Mouse (Mus musculus): ENCODE data around the gene Gstm7.
"Not testable (repeated sequence)": the region's sequence is repeated elsewhere in the genome, so short reads cannot be mapped to it uniquely, and the experiment has no call there.

Gstm7 gene

DNA sequence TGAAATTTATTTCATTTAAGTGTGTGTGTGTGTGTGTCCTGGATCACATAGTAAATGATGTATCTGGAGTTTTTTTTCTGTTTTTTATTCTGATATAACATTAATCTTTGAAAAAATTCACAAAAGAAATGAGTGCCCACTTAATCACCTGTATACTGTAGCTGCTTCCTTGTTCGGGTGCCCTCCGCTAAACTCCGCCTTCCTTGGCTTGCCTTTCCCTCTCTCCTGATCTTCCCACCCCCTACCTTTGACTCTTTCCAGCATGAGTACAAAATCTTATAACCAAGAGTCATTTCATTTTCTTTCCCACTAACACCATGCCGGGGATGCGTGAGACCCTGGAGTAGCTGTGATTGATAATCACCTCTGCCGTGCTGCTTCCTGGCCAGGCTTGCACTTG is 511 bp upstream of the Gstm7 start:
- no peak for DNase-seq

GRCm38 (mm10) chr3:107931134-107931533 is 483 bp downstream of the Gstm7 start:
- no peak for DNase-seq

GRCm38 (mm10) chr3:107929731-107930130 is 1.9 kb downstream of the Gstm7 start:
- DNase-seq = no peak

- no peak for DNase-seq
Observed at GRCm38 (mm10) chr3:107929243-107929642, 2.4 kb downstream of the Gstm7 start.

- DNase-seq = no peak
Observed at GRCm38 (mm10) chr3:107928691-107929090, 2.9 kb downstream of the Gstm7 start.

GRCm38 (mm10) chr3:107927841-107928240 is 3.8 kb downstream of the Gstm7 start:
- no peak for DNase-seq

DNA sequence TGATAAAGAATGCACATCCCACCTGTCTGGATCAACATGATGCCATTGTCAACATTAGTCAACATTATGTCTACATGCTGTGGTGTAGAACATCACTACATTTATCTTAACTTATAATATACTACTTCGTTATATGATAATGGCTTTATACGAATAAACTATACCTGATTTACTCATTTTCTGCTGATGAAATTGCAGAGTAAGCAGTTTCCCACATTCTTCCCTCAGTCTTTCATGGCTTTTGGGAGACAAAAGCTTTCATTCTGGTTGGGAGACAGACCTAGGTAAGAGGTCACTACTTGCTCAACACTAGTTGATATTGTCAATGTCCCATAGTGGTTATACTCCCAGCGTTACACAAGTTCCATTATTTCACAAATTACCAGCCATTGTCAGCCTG is 6.3 kb downstream of the Gstm7 start:
- no peak for DNase-seq

- no peak for DNase-seq
Observed at GRCm38 (mm10) chr3:107920348-107920747, 11.3 kb downstream of the Gstm7 start.

- no peak for DNase-seq
Observed at GRCm38 (mm10) chr3:107917783-107918408, 13.7 kb downstream of the Gstm7 start.

- no peak for DNase-seq
Observed at GRCm38 (mm10) chr3:107917097-107917496, 14.5 kb downstream of the Gstm7 start.

- no peak for DNase-seq
Observed at GRCm38 (mm10) chr3:107916674-107917073, 14.9 kb downstream of the Gstm7 start.

- no peak for DNase-seq
Observed at GRCm38 (mm10) chr3:107905942-107906341, 25.7 kb downstream of the Gstm7 start.

GRCm38 (mm10) chr3:107900955-107901673 is 30.5 kb downstream of the Gstm7 start:
- no peak for DNase-seq

GRCm38 (mm10) chr3:107898691-107899090 is 32.9 kb downstream of the Gstm7 start:
- DNase-seq = no peak

DNA sequence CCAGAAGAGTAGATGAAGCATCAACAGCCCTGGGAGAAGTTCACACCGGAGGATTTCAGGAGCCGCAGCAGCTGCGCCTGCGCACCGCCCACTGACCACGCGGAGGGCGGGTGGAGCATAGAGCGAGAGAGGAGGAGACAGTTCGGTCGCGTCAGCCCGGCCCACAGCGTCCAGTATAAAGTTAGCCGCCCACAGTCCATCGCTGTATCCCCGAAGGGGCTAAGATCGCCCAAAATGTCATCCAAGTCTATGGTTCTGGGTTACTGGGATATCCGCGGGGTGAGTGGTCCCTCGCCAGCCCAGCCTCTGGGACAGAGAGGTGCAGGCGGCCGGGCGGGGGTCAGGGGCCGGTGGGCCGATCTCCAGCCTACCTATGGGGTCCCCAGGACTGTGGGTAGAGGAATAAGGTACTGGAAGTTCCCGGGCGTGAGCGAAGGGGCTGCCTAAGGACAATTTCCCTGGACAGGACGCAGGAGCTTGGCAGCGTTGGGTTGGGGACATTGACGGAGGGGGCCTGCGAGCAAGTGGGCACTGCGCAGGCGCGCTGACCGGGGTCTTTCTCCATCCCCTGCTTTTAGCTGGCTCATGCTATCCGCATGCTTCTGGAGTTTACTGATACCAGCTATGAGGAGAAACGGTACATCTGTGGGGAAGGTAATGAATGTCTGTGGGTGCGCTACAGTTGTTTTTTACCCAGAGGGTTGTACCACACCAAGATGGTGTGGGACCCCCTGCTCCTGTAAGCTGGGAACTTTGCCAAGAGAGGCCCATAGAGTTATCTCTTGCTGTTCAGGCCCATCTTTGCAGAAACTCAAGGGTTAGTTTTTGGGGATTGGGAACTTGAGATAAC is 35.7 kb downstream of the Gstm7 start, which contains the start of gene Gstm5:
Gene Gstm5, plus strand, starts transcription at position 102 of the 850 bp plus-strand sequence.
- peak in 1 of 2 experiments; percentile 14 for DNase-seq

- DNase-seq = no peak
Observed at GRCm38 (mm10) chr3:107895194-107895719, 36.4 kb downstream of the Gstm7 start.

DNA sequence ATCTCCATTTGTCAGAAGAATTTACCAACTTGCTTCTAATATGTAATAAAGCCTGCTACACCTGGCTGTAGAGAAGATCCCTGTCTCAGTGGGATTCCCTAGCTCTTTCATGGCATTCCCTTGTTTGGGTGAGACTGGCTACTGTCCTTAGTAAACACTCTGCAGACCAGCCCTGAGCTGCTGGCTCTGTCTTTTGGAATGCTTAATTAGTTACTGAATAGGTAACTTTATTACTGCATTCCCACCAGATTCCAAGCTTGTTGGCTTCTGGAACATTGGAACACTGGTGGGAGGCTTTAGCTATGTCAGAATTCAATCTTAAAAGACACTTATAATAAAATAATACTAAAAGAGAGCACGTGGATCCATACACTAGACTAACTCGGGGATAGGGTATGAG is 42.4 kb downstream of the Gstm7 start:
- DNase-seq = not testable (repeated sequence)

GRCm38 (mm10) chr3:107887674-107888495 is 43.7 kb downstream of the Gstm7 start:
- DNase-seq = no peak

DNA sequence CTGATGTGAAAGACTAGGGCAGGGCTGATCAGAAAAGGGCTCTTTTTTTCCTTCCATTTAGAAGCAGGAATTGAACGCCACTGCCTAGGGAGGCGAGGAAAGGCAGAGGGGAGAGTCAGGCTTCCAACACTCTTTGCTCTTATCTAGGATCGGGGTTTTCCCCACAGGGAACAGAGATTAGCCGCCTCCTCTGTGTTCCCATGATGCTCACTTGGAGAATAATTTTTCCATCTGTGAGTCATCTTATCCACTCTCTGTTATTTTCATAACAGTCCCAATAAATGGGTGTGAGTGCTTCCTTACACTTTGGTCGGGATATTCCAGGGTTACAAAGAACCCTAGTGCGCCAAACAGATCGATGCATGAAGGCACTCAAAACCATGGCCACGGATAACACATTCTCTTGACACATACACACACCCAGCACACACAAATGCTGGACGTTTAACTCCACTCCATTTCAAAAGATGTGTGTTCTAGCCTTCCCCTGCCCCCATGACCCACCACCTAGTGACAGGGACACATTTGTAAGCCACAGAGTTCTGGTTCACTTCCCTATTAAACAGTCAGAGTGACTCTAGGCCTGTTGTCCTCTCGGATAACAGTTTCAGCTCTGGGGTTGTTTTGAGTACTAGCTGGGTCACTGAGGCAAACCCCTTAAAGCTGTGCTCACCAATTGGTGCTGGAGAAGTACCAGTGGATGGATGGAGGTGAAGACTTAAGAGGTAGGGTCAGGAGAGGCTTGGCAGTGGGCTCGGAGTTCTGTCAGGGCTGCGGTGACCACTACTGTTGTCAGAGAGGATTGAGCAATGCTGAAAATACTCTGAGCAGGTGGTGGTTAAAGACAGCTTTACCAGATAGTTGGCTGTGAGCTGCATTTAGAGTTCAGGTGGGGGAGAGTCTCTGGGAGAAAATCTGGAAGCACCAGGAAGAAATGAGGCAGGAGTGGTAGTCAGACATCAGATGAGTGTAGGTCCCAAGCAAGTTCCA is 53.6 kb downstream of the Gstm7 start:
- no peak for DNase-seq

DNA sequence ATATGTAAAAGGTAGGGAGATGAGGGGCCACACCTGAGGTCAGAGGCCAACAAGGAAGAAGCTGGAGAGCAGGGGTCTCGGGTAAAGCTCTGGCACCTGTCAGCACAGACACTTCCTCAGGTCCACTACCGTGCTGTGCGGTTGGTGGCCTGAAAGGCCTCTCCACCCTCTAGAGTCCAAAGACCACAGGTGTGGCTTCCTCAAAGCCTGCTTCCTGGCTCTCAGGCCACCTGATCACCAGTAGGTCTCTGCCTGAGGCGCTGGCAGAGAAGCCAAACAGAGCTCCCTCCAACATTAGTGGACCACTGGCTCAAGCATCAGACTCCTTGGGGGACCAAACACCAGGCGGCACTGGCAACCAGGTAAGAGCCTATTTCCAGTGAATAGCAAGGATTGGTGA is 54.6 kb downstream of the Gstm7 start, which contains the start of gene Eps8l3:
Gene Eps8l3, plus strand, starts transcription at position 225 of the 400 bp plus-strand sequence.
- no peak for DNase-seq
